In the genomic region with DNA sequence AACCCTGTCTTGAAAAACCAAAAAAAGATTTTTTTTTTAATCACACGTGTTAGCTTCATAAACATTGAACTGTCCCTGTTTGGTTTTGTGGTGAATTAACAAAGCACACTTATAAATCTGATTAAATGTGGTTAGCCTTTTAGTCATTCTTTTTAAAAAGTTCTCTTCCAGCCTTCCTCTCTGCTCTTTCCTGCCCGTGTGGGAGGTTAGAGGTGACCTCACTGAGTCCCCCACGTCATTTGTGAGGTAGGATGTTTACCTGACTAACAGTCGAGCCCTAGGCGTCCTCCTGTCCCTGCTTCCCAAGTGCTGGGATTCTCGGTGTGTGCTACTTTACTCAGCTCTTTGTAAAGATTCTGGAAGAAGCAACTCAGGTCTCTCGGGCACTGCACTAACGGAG, we compare ENCODE assay signal across 26 mouse cellular contexts. TPM values are rescaled to one million over a fixed set of nuclear protein-coding genes. Genes with fewer than 3 reads are reported as not detected.
DNase-seq lines count a peak whose midpoint lies in the region; ATAC-seq and TF ChIP-seq lines count a peak whose summit lies in the region.
"Had no signal": no experiment of that assay in that cellular context is flagged by ENCODE, and none has a peak within 500 bp of the region (broad histone marks: within the 10 kb centered on the region; RNA-seq: fewer than 3 reads in every experiment).

No protein-coding gene starts in this region.

- no peak for TF ChIP-seq EP300 in liver, postnatal 0 days (IDR thresholded peaks at IDR 0.05; ENCODE audit: low read depth)

- H3K4me1 ChIP-seq in liver, postnatal 0 days (ENCODE audit: insufficient read depth): no peaks in the 10 kb centered on the region; the same call in 1 of the 2 replicates
- H3K4me1 ChIP-seq in liver, embryonic 12.5 days: 0 out of 2 replicates have a peak, but pooled peaks cover 3% of the 10 kb centered on the region
- peaks cover 8% of the 10 kb centered on the region; the same call in 1 of the 2 replicates for H3K4me1 ChIP-seq in kidney, embryonic 14.5 days (ENCODE audit: control insufficient read depth, insufficient read depth, low read length)
- H3K4me1 ChIP-seq: stomach, embryonic 15.5 days had no signal

- 37% methylated on average over 8 of the region's 8 CpGs for WGBS in liver, postnatal 0 days (ENCODE audit: insufficient replicate concordance)
- WGBS in liver, embryonic 12.5 days (ENCODE audit: insufficient replicate concordance): 43% methylated on average over 8 of the region's 8 CpGs
- 35% methylated on average over 8 of the region's 8 CpGs for WGBS in kidney, embryonic 14.5 days

- DNase-seq in liver, postnatal 0 days: peak; percentile 37
- peak; percentile 56 for DNase-seq in CD4-positive helper T cell, adult 2 months (ENCODE audit: low read depth, low spot score)
- DNase-seq in ZHBTc4 (ENCODE audit: low read depth, low spot score): peak; percentile 10
- peak; percentile 3 to 14 for DNase-seq in natural killer cell, adult 2 months (ENCODE audit: low spot score in 2 of 2)
- no peak for DNase-seq in adrenal gland, adult 8-10 months
- DNase-seq: adrenal gland, postnatal 10 days; B cell, adult 2 months; cerebellum, adult 2 months; cerebellum, postnatal 25 days; embryo, embryonic 11 days; gastrocnemius, adult 2 months; heart, postnatal 36 days; layer of hippocampus, adult 9-11 months; right cerebral cortex, adult 18-20 months; right cerebral cortex, postnatal 4 days had no signal

- H3K4me3 ChIP-seq in liver, postnatal 0 days (ENCODE audit: low read depth, low read length): no peak overlapping the region
- no peak overlapping the region for H3K4me3 ChIP-seq in liver, embryonic 12.5 days
- H3K4me3 ChIP-seq in kidney, embryonic 14.5 days (ENCODE audit: low read length): no peak overlapping the region
- H3K4me3 ChIP-seq: gastrocnemius, adult 2 months; heart, embryonic 15.5 days; hindbrain, embryonic 13.5 days; liver, embryonic 15.5 days; midbrain, embryonic 15.5 days; stomach, embryonic 15.5 days had no signal

- TF ChIP-seq CTCF in liver, postnatal 0 days (IDR thresholded peaks at IDR 0.05; ENCODE audit: low read depth): no peak

- no peaks in the 10 kb centered on the region for H3K27me3 ChIP-seq in liver, postnatal 0 days (ENCODE audit: insufficient read depth, low read length)
- no peaks in the 10 kb centered on the region for H3K27me3 ChIP-seq in liver, embryonic 12.5 days (replicated peaks)
- H3K27me3 ChIP-seq in kidney, embryonic 14.5 days (ENCODE audit: control insufficient read depth, insufficient read depth, low read length): no peaks in the 10 kb centered on the region
- H3K27me3 ChIP-seq: heart, embryonic 15.5 days; hindbrain, embryonic 13.5 days; liver, embryonic 15.5 days; midbrain, embryonic 15.5 days; stomach, embryonic 15.5 days had no signal

- H3K27ac ChIP-seq in liver, postnatal 0 days (ENCODE audit: low read depth): 0 out of 2 replicates have a peak overlapping the region, but pooled peaks have one; percentile 18
- H3K27ac ChIP-seq in liver, embryonic 12.5 days: no peak overlapping the region
- no peak overlapping the region for H3K27ac ChIP-seq in kidney, embryonic 14.5 days (ENCODE audit: low read depth, low read length)
- H3K27ac ChIP-seq: gastrocnemius, adult 2 months; heart, embryonic 15.5 days; hindbrain, embryonic 13.5 days; kidney, postnatal 0 days; liver, embryonic 15.5 days; macrophage; midbrain, embryonic 15.5 days; stomach, embryonic 15.5 days had no signal

- peak; percentile 87 for ATAC-seq in liver, postnatal 0 days
- ATAC-seq in liver, embryonic 12.5 days: no peak
- no peak for ATAC-seq in kidney, embryonic 14.5 days (ENCODE audit: low FRiP score, low TSS enrichment)
- ATAC-seq: forebrain, embryonic 14.5 days; intestine, embryonic 16.5 days; midbrain, embryonic 15.5 days had no signal

- H3K9me3 ChIP-seq in liver, postnatal 0 days (ENCODE audit: low read length): no peaks in the 10 kb centered on the region
- no peaks in the 10 kb centered on the region for H3K9me3 ChIP-seq in liver, embryonic 12.5 days (replicated peaks)
- no peaks in the 10 kb centered on the region for H3K9me3 ChIP-seq in kidney, embryonic 14.5 days (ENCODE audit: control insufficient read depth, low read length)
- H3K9me3 ChIP-seq: heart, embryonic 15.5 days; hindbrain, embryonic 13.5 days; liver, embryonic 15.5 days; midbrain, embryonic 15.5 days; stomach, embryonic 15.5 days had no signal

- no peaks in the 10 kb centered on the region for H3K36me3 ChIP-seq in liver, postnatal 0 days (replicated peaks; ENCODE audit: insufficient read depth, low read length)
- no peaks in the 10 kb centered on the region for H3K36me3 ChIP-seq in liver, embryonic 12.5 days
- H3K36me3 ChIP-seq in kidney, embryonic 14.5 days (ENCODE audit: control insufficient read depth, insufficient read depth, low read length): no peaks in the 10 kb centered on the region
- H3K36me3 ChIP-seq: heart, embryonic 15.5 days; hindbrain, embryonic 13.5 days; liver, embryonic 15.5 days; midbrain, embryonic 15.5 days; stomach, embryonic 15.5 days had no signal

- H3K9ac ChIP-seq in liver, postnatal 0 days (replicated peaks): no peak overlapping the region
- H3K9ac ChIP-seq in liver, embryonic 12.5 days: no peak overlapping the region
- no peak overlapping the region for H3K9ac ChIP-seq in kidney, embryonic 14.5 days (ENCODE audit: low read depth, low read length)
- H3K9ac ChIP-seq: heart, embryonic 15.5 days; hindbrain, embryonic 13.5 days; liver, embryonic 15.5 days; midbrain, embryonic 15.5 days; stomach, embryonic 15.5 days had no signal

- no peak overlapping the region for H3K4me2 ChIP-seq in liver, postnatal 0 days (ENCODE audit: low read depth, low read length)
- H3K4me2 ChIP-seq in liver, embryonic 12.5 days: no peak overlapping the region
- H3K4me2 ChIP-seq in kidney, embryonic 14.5 days (replicated peaks; ENCODE audit: low read depth, low read length): no peak overlapping the region
- H3K4me2 ChIP-seq: heart, embryonic 15.5 days; hindbrain, embryonic 13.5 days; liver, embryonic 15.5 days; midbrain, embryonic 15.5 days; stomach, embryonic 15.5 days had no signal

RNA-seq across cellular contexts. Expression of a gene that starts 26.8 kb away (rescaled TPM):
- polyA plus RNA-seq in liver, postnatal 0 days (2015; fragmentation: Nextera tagmentation; extraction: Ambion mirVana): 2.7 and 2.8 TPM in 2 replicates
- 2.3 and 2.5 TPM in 2 replicates for polyA plus RNA-seq in liver, embryonic 12.5 days (2016; fragmentation: Nextera tagmentation; extraction: Ambion mirVana)
- total RNA-seq in adrenal gland, adult 8-10 months (2022): 10 to 100 TPM; 62.4 to 91.7 (median 77.9) TPM
- 14.5 and 14.8 TPM in 2 replicates for polyA plus RNA-seq in kidney, embryonic 14.5 days (2014; fragmentation: Nextera tagmentation; extraction: Ambion mirVana)
